Mouse (Mus musculus) ES-Bruce4 (cell line): ENCODE measurements around the gene Hmgxb4.

ENCODE experiments used
- CTCF ChIP-seq: IDR thresholded peaks from one replicate; pipeline ENCODE4 v1.8.1; 2011; ENCODE audit warnings: low read depth, low read length
- EP300 ChIP-seq: IDR thresholded peaks from 2 replicates; pipeline ENCODE4 v1.6.1; 2011; ENCODE audit warnings: low read depth, low read length; ENCODE audit not compliant: insufficient read depth
- POLR2A ChIP-seq: IDR thresholded peaks from one replicate; pipeline ENCODE4 v1.8.1; 2011; ENCODE audit warnings: low read length; ENCODE audit not compliant: insufficient read depth

DNA sequence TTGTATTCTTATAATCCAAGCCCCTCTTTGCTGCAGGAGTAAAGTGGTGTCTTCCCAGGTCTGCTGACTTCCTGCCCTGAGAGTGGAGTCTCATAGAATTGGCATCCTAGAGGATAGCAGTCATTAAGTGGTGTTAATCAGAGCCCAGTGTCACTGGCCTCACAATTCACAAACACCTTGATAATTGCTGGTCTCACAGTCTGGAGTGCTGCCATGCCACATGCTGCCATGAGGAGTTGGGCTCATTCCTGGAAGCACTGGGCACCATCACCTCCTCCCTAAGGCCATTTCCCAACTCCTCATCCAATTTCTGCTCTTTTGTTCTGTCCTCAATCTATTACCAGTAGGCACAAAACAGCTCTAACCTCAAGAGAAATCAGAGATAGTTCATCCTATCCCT is 42.5 kb downstream of the Hmgxb4 start:
- no peak for TF ChIP-seq POLR2A
- no peak for TF ChIP-seq CTCF
- TF ChIP-seq EP300 = no peak
